Mouse (Mus musculus) stomach, embryonic 16.5 days (tissue): ENCODE data around the gene Fam57b. TPM values are rescaled to one million over a fixed set of nuclear protein-coding genes. Genes with fewer than 3 reads are reported as not detected.
A peak's percentile ranks its signal among the peaks of the same experiment; 100 is the strongest.
"Not testable (repeated sequence)": the region's sequence is repeated elsewhere in the genome, so short reads cannot be mapped to it uniquely, and the experiment has no call there.

Experiments
- ATAC-seq: fragments of 200-750 bp; cut with Nextera tagmentation; 2 replicates; pipeline ENCODE4 v1.8.0; 2017; ENCODE audit warnings: moderate number of reproducible peaks, moderate TSS enrichment; ENCODE audit not compliant: insufficient read depth, low FRiP score
- H3K27ac ChIP-seq: fragments of 300-500 bp; sonication (generic); 2 replicates; pipeline ENCODE4 v1.5.1; 2014; ENCODE audit warnings: low read length
- H3K27me3 ChIP-seq: fragments of 300-500 bp; sonication (generic); 2 replicates; pipeline ENCODE4 v1.6.1; 2014; ENCODE audit warnings: low read length, control low read depth, mixed read lengths; ENCODE audit not compliant: control insufficient read depth, insufficient read depth
- H3K36me3 ChIP-seq: fragments of 300-500 bp; sonication (generic); 2 replicates; pipeline ENCODE4 v1.6.1; 2014; ENCODE audit warnings: low read length; ENCODE audit not compliant: control insufficient read depth, insufficient read depth
- H3K4me1 ChIP-seq: fragments of 300-500 bp; sonication (generic); 2 replicates; pipeline ENCODE4 v1.6.1; 2014; ENCODE audit warnings: low read length, control low read depth, mixed read lengths; ENCODE audit not compliant: control insufficient read depth, insufficient read depth
- H3K4me2 ChIP-seq: fragments of 300-500 bp; sonication (generic); 2 replicates; pipeline ENCODE4 v1.6.1; 2014; ENCODE audit warnings: low read depth, low read length, mixed read lengths
- H3K4me3 ChIP-seq: fragments of 300-500 bp; sonication (generic); replicated peaks from 2 replicates; pipeline ENCODE4 v1.5.1; 2014; ENCODE audit warnings: mild to moderate bottlenecking, low read length
- H3K9ac ChIP-seq: fragments of 300-500 bp; sonication (generic); 2 replicates; pipeline ENCODE4 v1.6.1; 2014; ENCODE audit warnings: low read length
- H3K9me3 ChIP-seq: fragments of 300-500 bp; sonication (generic); replicated peaks from 2 replicates; pipeline ENCODE4 v1.6.1; 2016; ENCODE audit warnings: low read length, control low read depth; ENCODE audit not compliant: control insufficient read depth
- WGBS: fragments of 180-500 bp; shearing (Covaris S2); extraction: QIAGEN DNeasy Blood & Tissue Kit; methylation state at CpG from one replicate; pipeline ENCODE4 v1.1.7; 2014; 5-methylcytosine and 5-hydroxymethylcytosine counted together
- polyA plus RNA-seq: library from polyadenylated mRNA; unstranded; fragments of >200 nt; fragmentation: Nextera tagmentation; extraction: Ambion mirVana; gene quantifications from 2 replicates; pipeline ENCODE4 v1.2.1, GENCODE M21; 2015

The Fam57b gene
- polyA plus RNA-seq, 1 experiment from 2014 or later, result 1.1 TPM

- WGBS, result 74% methylated on average over 10 of the region's 10 CpGs
- Histone ChIP-seq H3K4me2 (no peak overlapping the region), H3K27ac (peak overlapping the region; percentile 89), H3K4me3 (no peak overlapping the region), H3K36me3 (no peaks in the 10 kb centered on the region), H3K9ac (no peak overlapping the region), H3K27me3 (no peaks in the 10 kb centered on the region), H3K9me3 (no peaks in the 10 kb centered on the region), H3K4me1 (peaks cover 24% of the 10 kb centered on the region)
- no peak for ATAC-seq
Observed at GRCm38 (mm10) chr7:126775185-126775977, 22.1 kb upstream of the Fam57b start.

- 53% methylated on average over 3 of the region's 3 CpGs for WGBS
- H3K4me3 ChIP-seq, result no peak overlapping the region
- H3K9me3 ChIP-seq, result no peaks in the 10 kb centered on the region
- H3K27ac ChIP-seq, result peak overlapping the region; percentile 89
- no peaks in the 10 kb centered on the region for H3K27me3 ChIP-seq
- H3K36me3 ChIP-seq, result no peaks in the 10 kb centered on the region
- ATAC-seq, result no peak
- H3K4me1 ChIP-seq, result peaks cover 25% of the 10 kb centered on the region
- peak overlapping the region; percentile 88; the same call in 1 of the 2 replicates for H3K9ac ChIP-seq
- peak overlapping the region; percentile 95 for H3K4me2 ChIP-seq
Observed at GRCm38 (mm10) chr7:126775978-126776234, 21.6 kb upstream of the Fam57b start.

GRCm38 (mm10) chr7:126776598-126777057 lies 20.8 kb upstream of the Fam57b start, which contains the start of gene Ypel3:
Gene Ypel3 (plus strand): TSS chr7:126776955.
- peak within 1 kb of the TSS; percentile 95 for H3K4me2 ChIP-seq
- H3K9ac ChIP-seq, result peak within 1 kb of the TSS; percentile 88
- peaks cover 32% of the 10 kb centered on the region for H3K4me1 ChIP-seq
- WGBS, result under 1% methylated on average over 37 of the region's 37 CpGs
- H3K4me3 ChIP-seq, result peak within 1 kb of the TSS; percentile 70
- ATAC-seq, result peak; percentile 94
- no peaks in the 10 kb centered on the region for H3K36me3 ChIP-seq
- no peaks in the 10 kb centered on the region for H3K27me3 ChIP-seq
- H3K9me3 ChIP-seq, result no peaks in the 10 kb centered on the region
- peak within 1 kb of the TSS; percentile 89 for H3K27ac ChIP-seq

- peak overlapping the region; percentile 88 for H3K9ac ChIP-seq
- H3K27ac ChIP-seq, result peak overlapping the region; percentile 67
Observed at GRCm38 (mm10) chr7:126777476-126777875, 20.0 kb upstream of the Fam57b start.

DNA sequence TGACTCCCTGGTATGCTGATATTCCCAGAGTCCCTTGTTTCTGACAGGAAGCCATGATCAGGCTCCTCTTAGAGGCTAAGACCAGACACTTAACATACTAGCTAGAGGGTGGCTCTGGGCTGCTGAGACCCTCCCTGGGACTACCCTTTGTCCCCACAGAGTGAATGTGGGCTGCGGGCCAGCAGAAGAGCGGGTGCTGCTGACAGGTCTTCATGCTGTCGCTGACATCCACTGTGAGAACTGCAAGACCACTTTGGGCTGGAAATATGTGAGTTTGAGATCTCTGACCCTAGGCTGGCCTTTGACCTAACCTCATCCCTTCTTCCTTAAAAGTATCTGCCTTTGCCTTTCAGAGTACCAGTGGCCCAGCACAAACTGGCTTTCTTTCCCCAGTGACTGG lies 19.3 kb upstream of the Fam57b start:
- ATAC-seq, result no peak
- no peaks in the 10 kb centered on the region for H3K36me3 ChIP-seq
- H3K27ac ChIP-seq, result no peak overlapping the region
- peaks cover 34% of the 10 kb centered on the region for H3K4me1 ChIP-seq
- H3K9me3 ChIP-seq, result no peaks in the 10 kb centered on the region
- H3K27me3 ChIP-seq, result no peaks in the 10 kb centered on the region
- peak overlapping the region; percentile 88; the same call in 1 of the 2 replicates for H3K9ac ChIP-seq
- 78% methylated on average over 3 of the region's 3 CpGs for WGBS
- no peak overlapping the region for H3K4me3 ChIP-seq
- H3K4me2 ChIP-seq, result peak overlapping the region; percentile 95

More at GRCm38 (mm10) chr7:126777476-126777875, 20.0 kb upstream of the Fam57b start:
- WGBS, result 51% methylated on average over 10 of the region's 10 CpGs
- Histone ChIP-seq H3K9me3 (no peaks in the 10 kb centered on the region), H3K4me2 (peak overlapping the region; percentile 95), H3K36me3 (no peaks in the 10 kb centered on the region), H3K4me1 (peaks cover 34% of the 10 kb centered on the region), H3K4me3 (peak overlapping the region; percentile 70), H3K27me3 (no peaks in the 10 kb centered on the region)
- ATAC-seq, result no peak

- peaks cover 34% of the 10 kb centered on the region for H3K4me1 ChIP-seq
- not testable (repeated sequence) for H3K4me3 ChIP-seq, H3K36me3 ChIP-seq, H3K9me3 ChIP-seq, H3K9ac ChIP-seq, ATAC-seq, H3K4me2 ChIP-seq, H3K27ac ChIP-seq, H3K27me3 ChIP-seq
- 86% methylated on average over 7 of the region's 7 CpGs for WGBS
Observed at GRCm38 (mm10) chr7:126779101-126779500, 18.4 kb upstream of the Fam57b start.

DNA sequence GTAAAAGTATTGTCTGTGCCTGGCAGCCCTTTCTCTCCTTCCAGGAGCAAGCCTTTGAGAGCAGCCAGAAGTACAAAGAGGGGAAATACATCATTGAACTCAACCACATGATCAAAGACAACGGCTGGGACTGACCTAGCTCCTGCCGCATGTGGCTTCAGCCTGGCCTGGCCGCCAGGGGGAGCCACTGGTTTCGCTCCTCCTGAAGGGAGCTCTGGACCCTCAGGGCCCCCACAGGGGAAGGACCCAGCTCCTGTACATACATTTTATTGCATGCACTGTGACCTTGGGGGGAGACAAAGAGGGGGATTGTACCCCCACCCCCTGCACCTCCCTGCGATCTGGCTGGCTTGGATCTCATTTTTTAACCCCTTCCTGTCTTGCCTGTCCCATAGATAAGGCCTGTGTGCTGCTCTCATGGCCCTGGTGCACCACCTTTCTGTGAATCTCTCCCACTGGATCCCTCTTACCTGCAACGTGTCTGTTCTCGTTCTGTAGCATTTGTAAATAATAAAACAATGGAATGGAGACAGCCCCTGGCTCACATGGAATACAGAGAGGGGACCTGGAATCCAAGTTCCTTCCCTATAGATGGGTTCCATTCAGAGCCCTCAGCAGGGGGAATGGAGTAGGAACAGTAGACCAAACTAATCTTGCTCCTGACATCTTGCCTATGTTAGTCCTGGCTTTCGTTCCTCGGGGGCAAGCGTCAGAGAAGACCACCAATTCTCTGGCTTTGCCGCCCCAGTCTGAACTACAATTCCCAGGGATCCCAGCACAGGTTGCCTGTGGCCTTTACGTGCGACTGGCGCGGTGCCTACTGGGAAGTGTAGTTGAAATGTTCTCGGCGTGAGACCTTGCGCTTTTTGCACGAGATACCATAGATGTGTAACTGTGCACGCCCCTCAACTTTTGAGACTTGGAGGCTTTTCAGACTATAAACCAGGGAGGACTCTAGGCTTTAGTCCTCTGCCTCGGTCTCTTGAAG lies 17.2 kb upstream of the Fam57b start:
- no peaks in the 10 kb centered on the region for H3K9me3 ChIP-seq
- H3K36me3 ChIP-seq, result 0 out of 2 replicates have a peak, but pooled peaks cover 3% of the 10 kb centered on the region
- peaks cover 34% of the 10 kb centered on the region for H3K4me1 ChIP-seq
- 2% methylated on average over 21 of the region's 21 CpGs for WGBS
- peak overlapping the region; percentile 67 for H3K9ac ChIP-seq
- peak overlapping the region; percentile 58 for H3K27ac ChIP-seq
- ATAC-seq, result peak; percentile 63
- H3K4me3 ChIP-seq, result peak overlapping the region; percentile 52
- no peaks in the 10 kb centered on the region for H3K27me3 ChIP-seq
- H3K4me2 ChIP-seq, result peak overlapping the region; percentile 98

GRCm38 (mm10) chr7:126780971-126781635 lies 16.4 kb upstream of the Fam57b start, which contains the start of gene Tbx6:
Gene Tbx6 (plus strand): TSS chr7:126781483.
- WGBS, result 6% methylated on average over 22 of the region's 22 CpGs
- Histone ChIP-seq H3K27ac (peak within 1 kb of the TSS; percentile 58), H3K4me1 (peaks cover 28% of the 10 kb centered on the region), H3K4me2 (peak within 1 kb of the TSS; percentile 98), H3K36me3 (peaks cover 7% of the 10 kb centered on the region; the same call in 1 of the 2 replicates), H3K4me3 (peak within 1 kb of the TSS; percentile 52), H3K9me3 (no peaks in the 10 kb centered on the region), H3K9ac (peak within 1 kb of the TSS; percentile 67), H3K27me3 (no peaks in the 10 kb centered on the region)
- ATAC-seq, result no peak
